Mouse (Mus musculus) lung, embryonic 14.5 days (tissue): ENCODE measurements around the gene Stkld1. TPM values are rescaled to one million over a fixed set of nuclear protein-coding genes. Genes with fewer than 3 reads are reported as not detected.
A peak's percentile ranks its signal among the peaks of the same experiment; 100 is the strongest.

Experiments used
- ATAC-seq: fragments of 200-750 bp; cut with Nextera tagmentation; 2 replicates; pipeline ENCODE4 v1.8.0; 2017; ENCODE audit warnings: mild to moderate bottlenecking, moderate TSS enrichment, moderate library complexity; ENCODE audit not compliant: insufficient read depth
- DNase-seq: peaks from one replicate; pipeline ENCODE4 v3.0.0-alpha.2; 2015
- H3K27ac ChIP-seq: fragments of 300-500 bp; sonication (generic); 2 replicates; pipeline ENCODE4 v1.5.1; 2014; ENCODE audit warnings: low read depth, mild to moderate bottlenecking, moderate library complexity
- H3K27me3 ChIP-seq: fragments of 300-500 bp; sonication (generic); 2 replicates; pipeline ENCODE4 v1.6.1; 2014; ENCODE audit warnings: low read length, control low read depth; ENCODE audit not compliant: insufficient read depth
- H3K36me3 ChIP-seq: fragments of 300-500 bp; sonication (generic); 2 replicates; pipeline ENCODE4 v1.6.1; 2014; ENCODE audit warnings: control low read depth; ENCODE audit not compliant: insufficient read depth
- H3K4me1 ChIP-seq: fragments of 300-500 bp; sonication (generic); 2 replicates; pipeline ENCODE4 v1.6.1; 2014; ENCODE audit warnings: antibody characterized with exemption, control low read depth; ENCODE audit not compliant: insufficient read depth
- H3K4me2 ChIP-seq: fragments of 300-500 bp; sonication (generic); 2 replicates; pipeline ENCODE4 v1.6.1; 2014; ENCODE audit warnings: mild to moderate bottlenecking
- H3K4me3 ChIP-seq: fragments of 300-500 bp; sonication (generic); 2 replicates; pipeline ENCODE4 v1.5.1; 2014; ENCODE audit warnings: low read depth, low read length
- H3K9ac ChIP-seq: fragments of 300-500 bp; sonication (generic); 2 replicates; pipeline ENCODE4 v1.6.1; 2014
- H3K9me3 ChIP-seq: fragments of 300-500 bp; sonication (generic); 2 replicates; pipeline ENCODE4 v1.6.1; 2016; ENCODE audit warnings: low read depth, low read length, control low read depth
- CTCF ChIP-seq: IDR thresholded peaks from 2 replicates; pipeline ENCODE4 v1.5.1; 2016; ENCODE audit warnings: antibody characterized with exemption, low read depth
- WGBS: fragments of 180-500 bp; shearing (Covaris S2); extraction: QIAGEN DNeasy Blood & Tissue Kit; methylation state at CpG from one replicate; pipeline ENCODE4 v1.1.7; 2014; 5-methylcytosine and 5-hydroxymethylcytosine counted together
- polyA plus RNA-seq: library from polyadenylated mRNA; unstranded; fragments of >200 nt; fragmentation: Nextera tagmentation; extraction: Ambion mirVana; gene quantifications from 2 replicates; pipeline ENCODE4 v1.2.1, GENCODE M21; 2014

Gene Stkld1
- polyA plus RNA-seq, 1 experiment from 2014 or later, result not detected

GRCm38 (mm10) chr2:26915927-26916728 is 17.7 kb upstream of the Stkld1 start, which contains the start of the genes Surf2 and Surf1:
Surf2 (plus strand) TSS chr2:26916367.
Surf1 (minus strand) TSS chr2:26916530.
- no peaks in the 10 kb centered on the region for H3K27me3 ChIP-seq
- peaks cover 70% of the 10 kb centered on the region for H3K36me3 ChIP-seq
- peaks cover 2% of the 10 kb centered on the region; the same call in 1 of the 2 replicates for H3K4me1 ChIP-seq
- under 1% methylated on average over 47 of the region's 47 CpGs for WGBS
- ATAC-seq (peak; percentile 71), DNase-seq (peak; percentile 88)
- H3K4me2 ChIP-seq, result peak within 1 kb of the TSS; percentile 96
- no peak for TF ChIP-seq CTCF
- H3K9me3 ChIP-seq, result no peaks in the 10 kb centered on the region
- H3K4me3 ChIP-seq, result peak within 1 kb of the TSS; percentile 76
- peak within 1 kb of the TSS; percentile 61 for H3K27ac ChIP-seq
- H3K9ac ChIP-seq, result peak within 1 kb of the TSS; percentile 74

DNA sequence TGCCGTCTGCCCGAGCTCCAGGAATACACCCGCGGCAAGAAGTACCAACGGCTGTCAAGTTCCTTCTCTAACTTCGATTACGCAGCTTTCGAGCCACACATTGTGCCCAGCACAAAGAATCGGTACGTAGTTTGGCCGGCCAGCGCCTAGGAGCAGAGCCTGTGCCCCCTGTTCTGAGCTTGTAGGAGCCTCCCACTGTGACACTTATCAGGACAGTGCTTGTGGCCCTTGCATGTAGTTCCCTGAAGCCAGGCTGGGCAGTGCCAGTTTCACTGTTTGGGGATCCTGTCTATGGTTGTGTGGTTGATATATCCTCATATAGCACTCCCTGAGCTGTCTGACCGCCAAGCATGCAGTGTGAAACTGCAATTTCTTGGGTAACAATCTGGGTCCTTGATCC is 17.1 kb upstream of the Stkld1 start:
- Histone ChIP-seq H3K9me3 (no peaks in the 10 kb centered on the region), H3K27me3 (no peaks in the 10 kb centered on the region), H3K4me2 (peak overlapping the region; percentile 96), H3K4me3 (peak overlapping the region; percentile 76), H3K9ac (peak overlapping the region; percentile 74), H3K27ac (peak overlapping the region; percentile 61; the same call in 1 of the 2 replicates), H3K36me3 (peaks cover 70% of the 10 kb centered on the region), H3K4me1 (peaks cover 2% of the 10 kb centered on the region; the same call in 1 of the 2 replicates)
- no peak for TF ChIP-seq CTCF
- 3% methylated on average over 13 of the region's 13 CpGs for WGBS
- DNase-seq (no peak), ATAC-seq (peak; percentile 9)

- no peak for TF ChIP-seq CTCF
- Histone ChIP-seq H3K9ac (no peak overlapping the region), H3K36me3 (peaks cover 70% of the 10 kb centered on the region), H3K9me3 (no peaks in the 10 kb centered on the region), H3K4me1 (peaks cover 2% of the 10 kb centered on the region; the same call in 1 of the 2 replicates), H3K27ac (no peak overlapping the region), H3K27me3 (no peaks in the 10 kb centered on the region), H3K4me3 (no peak overlapping the region), H3K4me2 (no peak overlapping the region)
- no peak for ATAC-seq
- 93% methylated on average over 3 of the region's 3 CpGs for WGBS
- no peak for DNase-seq
Measured at GRCm38 (mm10) chr2:26919684-26920083, 14.2 kb upstream of the Stkld1 start.

- Histone ChIP-seq H3K9me3 (no peaks in the 10 kb centered on the region), H3K27ac (no peak overlapping the region), H3K4me1 (peaks cover 2% of the 10 kb centered on the region; the same call in 1 of the 2 replicates), H3K4me3 (no peak overlapping the region), H3K9ac (no peak overlapping the region), H3K27me3 (no peaks in the 10 kb centered on the region), H3K4me2 (no peak overlapping the region), H3K36me3 (peaks cover 76% of the 10 kb centered on the region)
- DNase-seq (no peak), ATAC-seq (no peak)
- no peak for TF ChIP-seq CTCF
- 82% methylated on average over 6 of the region's 6 CpGs for WGBS
Measured at GRCm38 (mm10) chr2:26920190-26920855, 13.5 kb upstream of the Stkld1 start.

GRCm38 (mm10) chr2:26921784-26922183 is 12.1 kb upstream of the Stkld1 start:
- DNase-seq, result no peak
- 52% methylated on average over 9 of the region's 9 CpGs for WGBS
- Histone ChIP-seq H3K27me3 (no peaks in the 10 kb centered on the region), H3K27ac (no peak overlapping the region), H3K9ac (no peak overlapping the region), H3K4me3 (no peak overlapping the region), H3K4me2 (no peak overlapping the region), H3K36me3 (peaks cover 90% of the 10 kb centered on the region), H3K4me1 (peaks cover under 1% of the 10 kb centered on the region; the same call in 1 of the 2 replicates), H3K9me3 (no peaks in the 10 kb centered on the region)
- ATAC-seq, result peak; percentile 52; the same call in 1 of the 2 replicates
- no peak for TF ChIP-seq CTCF

- no peaks in the 10 kb centered on the region for H3K9me3 ChIP-seq
- no peak overlapping the region for H3K4me2 ChIP-seq
- H3K4me3 ChIP-seq, result no peak overlapping the region
- no peaks in the 10 kb centered on the region for H3K27me3 ChIP-seq
- peaks cover 6% of the 10 kb centered on the region for H3K4me1 ChIP-seq
- no peak for DNase-seq
- H3K27ac ChIP-seq, result no peak overlapping the region
- no peak for TF ChIP-seq CTCF
- ATAC-seq, result no peak
- peaks cover 84% of the 10 kb centered on the region for H3K36me3 ChIP-seq
- 85% methylated on average over 6 of the region's 6 CpGs for WGBS
- H3K9ac ChIP-seq, result no peak overlapping the region
Measured at GRCm38 (mm10) chr2:26927745-26928476, 5.9 kb upstream of the Stkld1 start.
